Mouse (Mus musculus): ENCODE data around the gene Rlim. TPM values are rescaled to one million over a fixed set of nuclear protein-coding genes. Genes with fewer than 3 reads are reported as not detected.

The Rlim gene
- 10 to 100 TPM; 19.8 to 23.1 TPM for total RNA-seq (2021)

DNA sequence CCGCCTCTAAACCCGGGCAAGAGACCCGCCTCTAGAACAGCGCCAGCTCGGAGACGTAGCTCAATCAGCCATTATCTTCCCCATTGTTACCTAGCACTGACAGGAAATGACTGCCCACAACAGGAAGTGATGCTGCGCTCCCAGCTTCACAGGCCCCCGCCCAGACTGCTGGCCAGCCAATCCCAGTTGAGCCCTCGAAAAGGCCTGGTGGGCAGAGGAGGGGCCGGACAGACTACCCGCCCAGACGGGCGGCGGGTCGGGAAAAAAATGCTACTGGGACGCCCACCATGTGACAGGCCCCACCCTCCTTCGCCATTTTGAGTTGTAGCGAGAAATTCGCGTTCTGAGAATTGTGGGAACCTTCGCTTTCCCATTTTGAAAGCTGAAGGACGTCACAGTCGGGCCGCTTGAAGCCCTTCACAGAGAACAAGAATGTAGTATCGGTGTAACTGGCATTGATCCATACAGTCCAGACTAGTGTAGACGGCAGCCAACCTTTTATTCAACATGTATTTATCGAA is at the start of gene Rlim:
Gene Rlim (minus strand): TSS at position 116 of the 521 bp plus-strand sequence.
- intact Hi-C loops (cut with DNase I): no loop called here
- DNase-seq (ENCODE audit: low spot score): peak; percentile 92

DNA sequence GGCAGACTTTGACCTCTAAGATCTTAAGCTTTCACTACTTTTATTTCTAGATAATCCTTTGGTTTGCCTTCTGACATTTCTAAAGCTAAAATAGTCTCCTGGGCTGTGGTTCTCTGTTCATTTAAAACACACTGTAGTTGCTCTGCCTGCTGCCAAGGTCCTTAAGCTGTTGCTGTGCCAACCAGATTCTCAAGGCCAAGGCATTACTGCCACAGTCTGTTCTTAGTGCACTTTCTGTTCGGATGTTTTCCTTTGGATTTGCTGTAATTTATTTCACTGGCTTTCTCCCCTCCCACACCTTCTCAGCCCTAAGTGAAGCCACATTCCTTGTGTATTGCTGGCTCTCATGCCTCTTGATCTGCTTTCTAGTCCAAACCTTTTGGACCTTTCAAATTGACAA is 36.1 kb upstream of the Rlim start:
- no peak for DNase-seq (ENCODE audit: low spot score)
- intact Hi-C loops (cut with DNase I): no loop called here

DNA sequence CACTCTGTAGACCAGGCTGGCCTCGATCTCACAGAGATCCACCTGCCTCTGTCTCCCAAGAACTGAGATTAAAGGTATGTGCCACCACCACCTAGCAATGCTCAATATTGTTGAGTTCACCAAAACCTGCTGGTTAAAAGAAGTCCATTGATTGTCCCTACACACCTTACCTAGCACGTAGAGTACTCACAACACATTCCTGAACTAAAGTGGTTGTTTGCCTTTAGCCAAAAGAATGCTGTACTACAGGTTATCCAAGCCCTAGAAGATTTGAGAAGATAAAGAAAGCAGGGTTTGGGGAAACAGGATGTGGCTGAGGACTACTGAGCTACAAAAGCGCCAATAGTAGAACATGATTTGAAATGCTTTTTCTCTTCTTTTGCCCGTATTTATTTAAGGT is 34.0 kb upstream of the Rlim start:
- no peak for DNase-seq (ENCODE audit: low spot score)
- intact Hi-C loops (cut with DNase I): no loop called here

DNA sequence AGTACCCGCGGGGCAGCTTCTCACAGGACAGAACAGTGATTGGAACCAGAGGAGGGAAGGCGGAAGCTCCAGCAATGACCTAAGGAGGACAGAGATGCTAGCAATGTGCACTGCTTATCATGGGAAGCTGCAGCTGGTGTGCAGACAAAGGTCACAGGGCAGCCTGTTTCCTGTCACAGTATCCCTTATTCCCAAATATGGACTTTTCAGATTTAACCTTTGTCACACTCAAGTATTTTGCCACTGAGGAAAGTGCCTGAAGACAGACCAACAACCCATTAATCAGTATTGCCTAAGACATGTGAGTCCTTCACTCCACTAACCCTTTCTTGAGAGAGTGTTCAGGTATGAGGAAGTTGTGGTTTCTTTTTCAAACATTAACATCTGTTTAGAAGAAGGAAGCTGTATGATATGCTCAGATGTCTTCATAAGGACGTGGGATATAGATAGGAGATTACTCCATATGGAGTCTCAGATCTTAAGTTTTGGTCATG is 32.3 kb upstream of the Rlim start:
- intact Hi-C loops (cut with DNase I): no loop called here
- DNase-seq (ENCODE audit: low spot score): peak; percentile 4

DNA sequence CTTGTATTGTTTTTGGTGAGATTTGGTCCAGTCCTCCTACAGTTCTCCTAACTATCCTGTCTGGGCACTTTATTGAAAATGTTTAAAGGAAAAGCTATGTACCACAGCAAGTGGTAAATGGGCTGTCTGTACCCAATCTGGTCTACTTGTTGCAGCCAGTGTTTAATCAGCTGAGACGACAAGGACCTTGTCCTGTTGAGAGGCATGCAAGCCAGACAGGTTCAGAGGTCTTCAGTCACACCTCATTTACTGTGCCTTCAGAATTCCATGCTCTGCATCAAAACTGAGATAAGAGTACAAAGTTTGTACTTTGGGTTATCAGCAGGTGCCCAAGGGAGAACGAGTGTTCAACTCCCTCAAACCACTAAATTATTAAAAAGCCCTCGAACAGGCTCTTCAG is 13.7 kb upstream of the Rlim start:
- intact Hi-C loops (cut with DNase I): loop anchor here (5.0 kb wide), 1 partner anchor 517 kb away; no protein-coding TSS in a partner anchor
- no peak for DNase-seq (ENCODE audit: low spot score)

DNA sequence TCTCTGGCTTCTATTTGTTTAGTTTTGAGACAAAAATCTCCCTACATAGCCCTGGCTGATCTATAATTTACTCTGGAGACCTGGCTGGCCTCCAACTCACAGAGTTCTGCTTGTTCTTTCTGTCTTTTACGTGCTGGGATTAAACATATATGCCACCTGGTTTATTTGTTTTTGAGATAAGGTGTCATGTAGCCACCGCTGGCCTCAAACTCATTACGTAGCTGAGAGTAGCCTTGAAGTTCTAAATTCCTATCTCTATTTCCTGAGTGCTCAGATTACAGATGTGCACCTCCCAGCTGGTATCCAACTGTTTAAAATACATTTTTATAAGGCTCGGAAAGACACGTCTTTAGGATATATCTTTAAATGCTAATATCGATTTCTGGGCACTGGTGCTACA is 12.8 kb upstream of the Rlim start:
- intact Hi-C loops (cut with DNase I): loop anchor here (5.0 kb wide), 1 partner anchor 517 kb away; no protein-coding TSS in a partner anchor
- DNase-seq (ENCODE audit: low spot score): no peak

DNA sequence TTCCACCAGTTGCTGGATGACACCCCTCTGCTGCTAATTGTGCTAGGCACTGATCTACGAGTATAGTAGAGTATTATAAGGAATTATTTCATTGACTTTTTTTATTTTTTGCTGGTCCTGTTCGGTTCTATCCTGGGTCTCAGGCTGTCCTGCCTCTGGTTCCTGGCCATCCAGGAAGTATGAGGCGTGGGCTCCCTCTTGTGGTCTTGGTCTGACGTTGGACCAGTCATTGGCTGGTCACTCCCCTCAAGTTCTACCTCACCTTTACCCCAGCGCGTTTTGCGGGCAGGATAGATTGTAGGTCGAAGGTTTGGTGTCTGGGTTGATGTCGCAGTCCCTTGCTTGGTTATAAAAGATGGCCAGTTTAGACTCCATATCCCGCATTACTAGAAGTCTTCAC is 10.6 kb upstream of the Rlim start:
- intact Hi-C loops (cut with DNase I): loop anchor here (2.0 to 5.0 kb wide), 2 partner anchors 73 to 514 kb away; no protein-coding TSS in a partner anchor
- no peak for DNase-seq (ENCODE audit: low spot score)

DNA sequence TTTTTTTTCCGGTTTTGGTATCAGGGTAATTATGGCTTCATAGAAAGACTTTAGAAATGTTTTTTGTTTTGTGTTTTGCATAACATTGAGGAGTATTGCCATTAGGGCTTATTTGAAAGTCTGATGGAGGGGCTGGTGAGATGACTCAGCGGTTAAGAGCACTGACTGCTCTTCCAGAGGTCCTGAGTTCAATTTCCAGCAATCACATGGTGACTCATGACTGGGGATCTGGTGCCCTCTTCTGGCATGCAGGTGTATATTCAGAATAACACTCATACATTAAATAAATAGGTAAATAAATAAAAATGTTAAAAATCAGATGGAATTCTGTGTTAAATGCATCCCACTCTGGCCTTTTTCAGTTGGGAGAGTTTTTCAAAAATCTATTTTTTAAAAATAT is 9.3 kb upstream of the Rlim start:
- intact Hi-C loops (cut with DNase I): loop anchor here (2.0 to 5.0 kb wide), 2 partner anchors 72 to 513 kb away; no protein-coding TSS in a partner anchor
- no peak for DNase-seq (ENCODE audit: low spot score)

DNA sequence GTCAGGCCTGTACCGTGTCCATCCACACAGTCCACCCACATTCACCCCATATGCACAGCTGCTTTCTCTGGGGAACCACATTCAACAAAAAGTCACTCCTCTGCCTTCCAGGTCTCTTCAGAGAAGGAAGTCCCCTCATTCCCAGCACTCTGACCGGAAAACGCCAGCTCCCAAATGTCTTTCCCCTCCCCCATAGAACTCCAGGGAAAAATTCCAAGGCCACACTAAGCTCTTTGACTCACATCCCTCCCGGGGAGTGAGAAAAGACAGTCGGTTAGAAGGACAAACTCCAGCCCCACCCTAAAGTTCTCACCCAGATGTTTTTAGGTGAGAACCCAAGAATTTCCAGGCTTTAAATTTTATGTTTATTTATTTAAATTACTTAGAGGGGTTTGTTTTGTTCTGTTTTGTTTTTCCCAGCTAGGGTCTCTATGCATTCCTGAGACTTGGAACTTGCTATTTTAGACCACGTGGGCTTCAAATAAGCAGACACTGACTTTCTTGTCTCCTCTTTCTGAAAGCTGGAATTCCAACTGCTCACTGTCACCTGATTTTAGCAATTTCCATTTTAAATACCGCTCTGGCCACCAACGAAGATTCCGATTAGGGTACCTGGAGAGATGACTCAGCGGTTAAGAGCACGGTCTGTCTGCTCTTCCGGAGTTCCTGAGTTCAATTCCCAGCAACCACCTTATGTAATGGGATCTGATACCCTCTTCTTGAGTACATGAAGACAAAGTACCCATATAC is 6.3 kb upstream of the Rlim start:
- no peak for DNase-seq (ENCODE audit: low spot score)
- intact Hi-C loops (cut with DNase I): no loop called here

DNA sequence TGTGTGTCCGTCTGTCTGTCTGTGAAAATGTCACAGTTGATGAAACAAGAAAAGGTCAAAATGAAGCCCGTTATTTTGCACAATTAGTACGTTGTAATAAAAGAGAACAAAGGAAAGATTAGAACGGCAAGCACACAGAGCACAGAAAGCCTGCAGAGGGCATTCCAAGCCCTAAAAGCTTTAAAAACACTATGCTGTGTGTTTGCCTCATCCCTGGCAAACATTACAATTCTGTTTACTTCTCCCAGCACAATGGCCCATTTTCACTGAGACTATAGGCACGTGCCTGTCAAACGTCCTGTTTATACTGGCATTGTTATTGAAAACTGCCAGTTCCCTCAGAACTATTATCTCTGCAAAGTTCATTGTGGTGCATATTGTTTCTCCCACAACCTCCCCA is 5.1 kb upstream of the Rlim start:
- intact Hi-C loops (cut with DNase I): no loop called here
- no peak for DNase-seq (ENCODE audit: low spot score)

DNA sequence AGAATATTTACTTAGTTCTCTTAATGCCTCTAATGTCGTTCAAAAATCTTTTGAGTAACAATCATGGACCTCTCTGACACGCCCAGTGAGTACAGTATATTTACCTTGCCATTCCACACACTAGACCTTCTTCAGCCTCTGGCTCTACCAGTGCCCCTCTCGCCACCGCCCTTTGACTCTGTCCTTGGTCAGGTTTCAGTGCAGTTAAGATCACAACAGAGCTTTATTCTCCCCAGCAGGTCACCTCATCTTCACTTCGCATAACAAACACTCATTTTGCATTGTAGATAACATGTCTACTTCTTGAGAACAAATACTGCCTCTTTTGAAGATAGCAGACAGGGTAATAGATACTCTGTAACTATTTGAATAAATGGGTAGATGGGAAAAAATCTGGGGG is 3.9 kb upstream of the Rlim start:
- intact Hi-C loops (cut with DNase I): no loop called here
- no peak for DNase-seq (ENCODE audit: low spot score)

DNA sequence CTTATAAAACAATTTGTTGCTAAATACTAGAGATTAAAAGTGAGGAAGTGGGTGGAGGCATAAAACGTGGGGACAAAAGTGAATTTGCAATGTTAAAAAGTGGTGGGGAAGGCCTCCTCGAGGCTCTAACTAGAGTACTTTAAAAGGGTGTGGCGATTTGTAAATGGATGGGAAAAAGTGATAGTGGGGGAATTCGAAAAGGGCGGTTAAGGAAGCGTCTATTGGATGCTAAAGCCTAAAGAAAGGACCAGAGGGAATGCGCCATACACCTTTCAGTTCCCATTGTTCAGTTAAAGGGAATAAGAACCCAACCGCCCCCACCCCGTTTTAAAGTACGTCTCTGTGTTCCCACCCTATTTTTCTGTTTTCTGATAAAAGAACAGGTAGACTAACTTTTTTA is 722 bp upstream of the Rlim start:
- intact Hi-C loops (cut with DNase I): no loop called here

DNA sequence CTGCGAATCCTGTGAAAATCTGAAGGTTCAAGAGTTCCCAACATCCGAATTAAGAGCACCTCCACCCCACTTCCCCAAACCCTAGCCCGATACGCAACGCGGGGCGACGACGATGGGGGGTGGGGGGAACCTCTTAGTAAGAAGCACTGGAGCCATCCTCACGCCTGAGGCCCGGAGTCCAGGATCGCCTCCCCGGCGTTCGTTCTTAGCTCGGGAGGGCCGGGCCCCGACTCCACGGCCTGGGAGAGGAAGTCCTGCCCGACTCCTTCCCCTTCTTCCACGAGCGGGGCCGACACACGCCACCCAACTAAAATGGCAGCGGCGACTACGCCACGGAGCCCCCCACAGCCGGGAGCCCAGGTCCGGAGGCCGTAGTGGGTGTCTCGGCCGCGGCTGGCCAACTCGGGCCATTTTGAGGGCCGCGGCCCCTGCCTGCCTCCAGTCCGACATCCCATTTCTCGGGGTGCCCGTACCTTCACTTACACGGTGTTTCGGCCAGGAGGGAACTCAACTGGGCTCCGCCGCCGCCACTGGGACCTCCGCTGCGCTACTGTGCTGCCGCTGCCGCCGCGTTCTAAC is 405 bp downstream of the Rlim start:
- intact Hi-C loops (cut with DNase I): no loop called here
- peak; percentile 4 for DNase-seq (ENCODE audit: low spot score)

More for the DNA sequence above, 722 bp upstream of the Rlim start:
- no peak for DNase-seq (ENCODE audit: low spot score)

DNA sequence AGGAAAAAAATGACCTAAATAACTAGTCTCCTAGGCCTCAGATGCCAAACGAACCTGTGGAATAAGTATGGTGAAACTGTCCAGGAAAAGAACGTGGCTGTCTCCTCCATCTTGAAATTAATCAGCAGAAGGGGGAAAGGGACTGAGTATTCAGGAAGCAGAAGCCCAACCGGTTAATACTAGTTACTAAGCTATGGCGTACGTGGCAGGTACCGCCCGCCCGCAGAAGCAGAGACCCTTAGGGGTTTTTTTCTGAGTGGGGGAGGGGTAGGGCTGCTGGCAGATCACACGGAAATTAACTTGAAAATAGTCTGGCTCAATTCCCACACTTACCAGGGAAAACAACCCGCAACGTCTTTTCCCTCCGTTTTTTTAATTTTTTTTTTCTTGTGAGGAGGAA is 1.0 kb downstream of the Rlim start:
- DNase-seq (ENCODE audit: low spot score): no peak
- intact Hi-C loops (cut with DNase I): no loop called here

DNA sequence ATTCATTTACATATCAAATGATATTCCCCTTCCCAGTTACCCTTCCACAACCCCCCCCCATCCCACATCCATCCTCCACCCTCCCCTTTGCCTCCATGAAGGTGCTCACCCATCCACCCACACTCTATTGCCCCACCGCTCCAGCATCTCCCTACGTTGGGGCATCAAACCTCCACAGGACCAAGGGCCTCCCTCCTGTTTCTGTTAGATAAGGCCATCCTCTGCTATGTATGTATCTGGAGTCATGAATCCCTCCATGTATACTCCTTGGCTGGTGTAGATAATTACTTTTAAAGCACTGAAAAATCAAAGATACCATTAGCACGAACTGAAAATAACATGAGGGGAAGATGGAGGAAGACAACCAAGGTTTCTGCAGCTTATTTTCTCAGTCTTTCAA is 41.4 kb downstream of the Rlim start:
- no peak for DNase-seq (ENCODE audit: low spot score)
- intact Hi-C loops (cut with DNase I): loop anchor here (10.0 kb wide), 1 partner anchor 455 kb away; no protein-coding TSS in a partner anchor

DNA sequence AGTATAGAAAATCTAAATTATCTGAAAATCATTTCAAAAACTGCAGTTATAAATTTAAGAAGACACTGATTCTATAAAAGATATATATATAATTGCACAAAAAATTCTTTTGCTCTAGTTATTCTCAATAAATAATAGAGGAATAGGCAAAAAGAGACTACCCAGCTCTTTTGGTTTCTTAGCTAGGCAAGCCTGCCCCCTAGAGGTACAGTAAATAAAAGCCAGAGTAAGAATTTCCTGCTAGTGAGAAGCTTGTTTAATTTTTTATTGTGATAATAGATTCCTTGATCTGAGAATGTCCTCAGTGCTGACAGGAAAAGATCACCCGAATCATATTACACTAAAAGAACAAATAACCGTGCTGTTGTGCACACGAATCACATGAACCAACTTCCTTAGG is 43.8 kb downstream of the Rlim start:
- intact Hi-C loops (cut with DNase I): loop anchor here (10.0 kb wide), 1 partner anchor 453 kb away; no protein-coding TSS in a partner anchor

DNA sequence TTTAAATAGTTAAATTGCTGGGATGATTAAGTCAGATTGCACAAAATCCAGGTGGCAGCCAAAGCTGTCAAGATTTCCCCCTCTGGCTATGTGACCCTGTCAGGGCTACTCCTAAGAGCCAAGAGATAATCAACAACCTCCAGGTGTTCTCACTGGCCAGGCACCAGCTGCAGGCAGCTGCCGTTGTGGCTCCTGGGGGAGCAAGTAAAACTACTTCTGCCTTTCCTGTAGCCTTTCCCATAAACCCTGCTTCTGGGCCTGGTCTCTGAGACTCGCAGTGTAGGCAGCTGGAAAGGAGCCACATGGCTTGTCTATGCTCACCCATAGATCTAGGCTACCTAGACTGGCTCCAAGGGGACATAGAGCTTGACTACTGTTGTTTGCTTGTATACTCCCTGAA is 58.6 kb downstream of the Rlim start:
- DNase-seq (ENCODE audit: low spot score): peak; percentile 3
- intact Hi-C loops (cut with DNase I): no loop called here

More for the DNA sequence above, 43.8 kb downstream of the Rlim start:
- no peak for DNase-seq (ENCODE audit: low spot score)

DNA sequence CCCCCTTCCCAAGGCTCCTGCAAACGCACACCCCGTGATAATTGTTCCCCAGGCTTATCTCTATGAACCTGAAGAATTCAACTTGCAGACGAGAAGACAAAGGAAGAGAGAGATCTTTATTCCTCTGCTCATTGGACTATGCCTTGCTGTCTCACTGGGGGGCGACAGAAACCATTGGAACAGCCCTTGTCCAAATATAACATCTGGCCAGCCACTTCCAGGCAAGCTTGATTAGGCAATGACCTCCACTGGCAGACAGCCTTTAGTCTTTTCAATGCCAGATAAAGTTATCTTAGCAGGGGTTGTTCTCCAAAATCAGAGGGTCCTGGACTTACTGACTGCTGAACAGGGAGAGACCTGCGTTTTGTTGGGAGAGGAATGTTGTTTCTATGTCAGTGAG is 62.1 kb downstream of the Rlim start:
- DNase-seq (ENCODE audit: low spot score): peak; percentile 5
- intact Hi-C loops (cut with DNase I): loop anchor here (2.0 kb wide), 1 partner anchor 72 kb away; no protein-coding TSS in a partner anchor

DNA sequence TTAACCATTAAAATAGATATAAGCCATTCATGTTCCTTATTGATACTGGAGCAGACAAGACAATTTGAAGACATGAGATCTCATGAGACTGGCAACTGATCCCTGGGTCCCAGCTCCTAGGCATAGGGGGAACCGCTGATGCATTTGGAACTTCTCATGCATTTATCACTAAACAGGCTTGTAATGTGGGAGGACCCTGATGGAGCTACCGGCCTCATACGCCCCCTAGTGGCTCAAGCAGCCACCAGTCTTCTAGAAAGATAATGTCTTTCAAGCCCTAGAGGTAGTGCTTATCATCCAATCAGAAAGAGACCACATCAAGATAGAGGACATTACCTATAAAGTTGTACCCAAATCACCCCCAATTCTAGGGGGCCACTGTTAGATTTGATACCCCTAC is 66.3 kb downstream of the Rlim start:
- DNase-seq (ENCODE audit: low spot score): no peak
- intact Hi-C loops (cut with DNase I): no loop called here

Data from heart, postnatal 25 days (tissue).